Mouse (Mus musculus) CH12F3 (cell line): ENCODE data around the gene Ramp1.

Experiments
- in situ Hi-C: fragments of 300-500 bp; cut with MboI; formaldehyde crosslinking; loops from 2 replicates; pipeline ENCODE4 v1.14.3; 2020; ENCODE audit warnings: low sequenced_read_pairs

Ramp1 gene

DNA sequence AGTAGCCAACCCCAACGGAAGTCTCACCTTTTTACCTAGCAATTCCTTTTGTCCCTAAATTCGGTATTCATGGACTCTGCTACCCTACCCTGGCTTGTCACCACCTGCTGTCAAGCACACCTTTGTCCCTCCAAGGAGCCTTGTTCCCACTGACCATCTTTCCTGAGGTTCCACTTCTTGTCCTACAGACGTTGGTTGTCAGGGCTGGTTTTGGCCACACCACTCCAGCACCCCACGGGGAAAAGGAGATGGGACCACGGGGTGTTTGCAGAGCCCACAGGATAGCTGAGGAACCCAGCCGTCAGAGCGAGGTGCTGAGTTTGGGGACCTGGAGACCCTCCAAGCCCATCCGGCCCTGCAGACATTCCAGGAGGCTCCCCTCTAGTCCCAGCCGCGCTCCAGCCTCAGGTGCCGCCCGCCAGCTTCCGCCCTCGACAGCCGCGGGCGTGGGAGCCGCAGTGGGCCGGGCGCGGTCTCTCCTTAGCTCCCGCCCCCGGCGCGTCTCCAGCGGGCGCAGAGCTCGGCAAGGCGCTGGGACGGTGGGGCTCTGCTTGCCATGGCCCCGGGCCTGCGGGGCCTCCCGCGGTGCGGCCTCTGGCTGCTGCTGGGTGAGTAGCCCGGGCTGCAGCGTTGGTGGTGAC lies at the start of gene Ramp1:
Gene Ramp1 (plus strand): TSS at position 290 of the 641 bp plus-strand sequence.
- in situ Hi-C loops, result no loop called here

DNA sequence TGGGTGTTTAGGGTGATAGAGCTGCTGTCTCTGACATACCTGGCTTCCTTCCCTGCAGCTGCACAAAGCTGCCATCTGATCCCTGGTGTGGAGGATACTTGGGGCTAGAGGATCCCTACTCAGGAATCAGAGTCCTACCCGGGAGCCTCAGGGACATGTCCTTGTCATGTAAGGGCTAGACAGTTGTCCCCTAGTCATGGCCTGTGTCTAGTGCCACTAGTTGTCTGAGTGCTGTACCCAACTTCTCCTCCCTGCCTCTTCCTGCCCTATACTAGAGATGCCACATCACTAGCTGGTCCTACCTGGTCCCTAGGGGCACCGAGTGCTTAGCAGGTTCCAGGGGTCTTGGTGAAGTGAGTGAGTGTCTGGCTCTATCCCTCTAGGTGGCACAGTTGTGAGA lies 42.6 kb upstream of the Ramp1 start:
- in situ Hi-C loops, result no loop called here

DNA sequence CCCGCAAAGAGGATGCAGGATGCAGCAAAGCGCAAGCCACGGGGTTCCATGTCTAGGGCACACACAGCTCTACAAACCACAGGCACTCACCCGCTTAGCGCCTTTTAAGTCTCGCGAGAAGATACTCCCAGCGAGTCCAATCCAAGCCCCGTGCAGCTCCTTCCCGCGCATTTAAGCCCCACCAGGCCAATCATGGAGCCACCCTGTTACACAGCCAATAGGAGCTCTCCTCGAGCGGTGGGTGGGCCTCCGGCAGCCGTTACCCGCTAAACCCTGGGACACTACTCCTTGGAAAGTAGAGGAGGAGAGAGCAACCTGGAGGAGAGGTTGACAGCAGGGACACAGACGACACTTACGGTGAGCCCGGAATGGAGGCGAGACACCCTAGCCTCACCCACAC lies 34.8 kb upstream of the Ramp1 start, which contains the start of gene Rbm44:
Gene Rbm44 (plus strand): TSS at position 277 of the 400 bp plus-strand sequence.
- in situ Hi-C loops, result no loop called here

DNA sequence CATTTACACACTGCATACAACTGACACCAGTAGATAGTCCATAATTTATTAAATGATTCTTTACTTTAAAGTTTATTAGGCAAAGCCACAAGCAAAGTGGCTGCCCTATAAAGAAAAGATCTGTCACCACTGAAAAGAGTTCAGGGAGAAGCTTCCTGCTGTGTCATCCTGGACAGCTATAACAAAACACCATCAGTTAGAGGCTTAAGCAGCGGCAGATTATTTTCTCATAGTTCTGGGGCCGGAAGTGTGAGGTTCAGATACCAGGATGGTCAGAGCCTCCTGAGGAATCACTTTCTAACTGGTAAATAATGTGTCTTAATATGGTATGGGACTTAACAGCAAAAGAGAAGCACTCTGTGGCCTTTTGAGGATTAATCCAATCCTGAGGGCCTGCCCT lies 28.1 kb upstream of the Ramp1 start:
- in situ Hi-C loops, result no loop called here

DNA sequence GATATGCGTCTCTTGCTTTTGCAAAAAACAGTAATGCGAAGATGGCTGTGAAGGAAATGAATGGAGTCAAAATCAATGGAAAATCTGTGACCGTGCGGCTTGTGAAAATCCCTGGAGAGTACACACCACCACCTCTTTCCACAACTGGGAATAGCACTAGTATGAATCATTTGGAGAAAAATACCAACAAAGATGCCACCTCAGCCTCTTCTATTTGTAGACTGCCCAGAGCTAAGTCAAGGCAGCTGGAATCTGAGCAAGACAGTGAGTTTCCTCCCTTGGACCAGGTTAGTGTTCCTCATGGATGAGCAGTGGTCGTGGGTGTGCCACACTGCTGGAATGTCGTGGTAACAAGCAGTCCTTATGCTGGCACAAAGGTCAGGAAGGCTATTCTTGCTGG lies 12.8 kb upstream of the Ramp1 start:
- in situ Hi-C loops, result no loop called here

DNA sequence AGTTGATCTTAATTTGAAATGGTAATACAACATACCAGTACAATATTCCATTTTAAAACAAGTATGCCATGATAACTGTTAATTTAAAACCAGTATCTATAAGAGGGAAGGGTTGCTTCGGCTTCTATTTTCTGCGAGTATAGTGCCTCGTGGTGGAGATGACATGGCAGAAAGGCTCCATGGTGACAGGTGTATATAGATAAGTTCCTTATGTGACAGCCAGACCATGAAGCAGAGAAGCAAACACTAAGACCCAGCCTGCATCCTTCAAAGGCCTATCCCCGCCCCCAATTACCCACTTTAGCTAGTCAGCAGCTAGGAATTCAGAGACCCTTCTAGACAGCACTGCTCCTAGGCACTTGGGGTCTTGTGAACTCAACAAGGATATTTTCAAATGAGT lies 10.5 kb upstream of the Ramp1 start:
- in situ Hi-C loops, result no loop called here

DNA sequence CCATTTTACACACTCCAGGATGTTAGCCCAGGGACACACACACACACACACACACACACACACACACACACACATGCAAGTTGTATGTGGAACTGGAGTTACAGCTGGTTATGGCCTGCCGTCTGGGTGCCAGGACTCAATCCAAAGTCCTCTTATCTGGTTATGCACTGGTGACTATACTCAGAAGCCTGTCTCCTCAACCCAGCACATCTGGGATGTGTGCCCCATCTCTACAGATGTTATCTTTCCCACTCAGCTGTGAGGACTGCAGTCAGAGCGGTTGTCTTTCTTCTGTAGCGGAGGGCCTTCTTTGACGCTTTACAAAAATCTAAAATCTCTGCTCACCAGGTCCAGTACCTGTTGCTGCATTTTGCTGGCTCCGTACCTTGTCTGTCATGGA lies 4.8 kb upstream of the Ramp1 start:
- in situ Hi-C loops, result no loop called here

DNA sequence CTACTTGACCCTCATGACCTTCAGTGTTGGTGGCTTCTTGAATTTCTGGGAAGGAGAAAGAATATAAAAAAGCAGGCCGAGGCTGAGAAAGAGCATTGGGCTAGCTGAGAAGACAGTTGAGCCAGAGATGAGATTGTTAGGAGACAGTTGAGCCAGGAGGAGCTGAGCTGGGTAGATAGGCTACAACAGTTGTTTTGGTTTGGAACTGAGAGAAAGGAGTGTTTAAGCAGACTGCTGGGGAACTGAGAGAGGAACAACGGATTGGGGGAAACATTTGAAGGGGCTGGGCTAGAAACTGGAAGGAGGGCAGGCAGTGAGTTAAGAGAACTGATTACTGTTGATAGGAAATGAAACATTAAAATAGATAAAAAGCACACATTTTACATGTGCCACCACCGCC lies 3.6 kb upstream of the Ramp1 start:
- in situ Hi-C loops, result no loop called here

DNA sequence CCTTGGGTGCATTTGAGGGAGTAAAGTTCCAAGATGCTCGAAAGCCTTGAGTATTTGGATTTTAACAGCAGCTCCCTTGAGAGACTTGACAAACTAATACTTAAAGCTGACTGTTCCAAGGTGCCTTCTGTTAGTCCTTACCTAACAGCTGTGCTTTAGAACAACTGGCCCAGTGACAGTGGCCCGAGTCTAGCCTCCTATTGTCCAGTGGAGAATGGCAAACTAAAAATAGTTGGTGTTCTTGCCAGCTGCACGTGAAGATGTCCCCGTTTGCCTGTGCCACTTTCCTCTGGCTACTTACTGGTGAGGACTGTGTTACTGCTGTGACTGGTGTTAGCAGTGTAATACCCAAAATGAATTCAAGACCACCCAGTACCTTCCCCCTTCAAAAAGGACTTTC lies 2.8 kb upstream of the Ramp1 start:
- in situ Hi-C loops, result no loop called here

DNA sequence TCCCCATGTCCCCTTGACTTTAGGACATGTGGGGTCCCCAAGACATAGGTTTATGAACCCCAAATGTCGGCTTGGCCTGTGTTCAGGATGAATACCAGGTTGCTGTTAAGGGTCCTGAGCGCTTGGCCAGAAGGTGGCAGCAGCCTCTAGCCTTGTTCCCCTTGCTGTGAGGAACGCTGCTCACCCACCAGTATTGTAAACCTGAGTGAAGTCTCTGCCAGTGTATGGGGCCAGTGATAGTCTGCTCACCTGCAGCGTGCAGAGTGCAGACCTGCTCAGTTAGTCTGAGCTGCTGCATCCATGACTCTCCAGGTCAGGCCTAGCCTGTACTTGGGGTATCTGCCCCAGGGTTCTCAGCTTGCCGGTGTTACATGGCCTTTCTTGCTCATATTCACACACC lies 536 bp upstream of the Ramp1 start:
- in situ Hi-C loops, result no loop called here

DNA sequence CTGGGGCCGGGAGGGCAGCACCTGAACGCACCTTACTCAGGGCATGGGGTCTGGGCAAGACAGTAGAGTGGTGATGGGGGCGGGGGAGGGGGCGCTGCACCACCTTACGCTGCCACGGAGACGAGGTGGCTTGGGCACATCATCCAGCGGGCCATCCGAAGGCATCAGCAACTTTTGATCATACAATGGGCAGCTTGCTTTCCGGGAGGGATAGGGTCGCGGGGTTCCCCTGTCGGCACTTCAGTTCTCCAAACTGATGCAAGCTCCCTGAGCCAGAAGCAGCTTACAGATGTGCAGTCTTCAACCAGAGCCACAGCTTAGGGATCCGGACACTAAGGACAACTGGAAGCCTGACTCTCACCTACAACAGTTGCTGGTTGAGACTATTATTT lies 548 bp downstream of the Ramp1 start:
- in situ Hi-C loops, result no loop called here

DNA sequence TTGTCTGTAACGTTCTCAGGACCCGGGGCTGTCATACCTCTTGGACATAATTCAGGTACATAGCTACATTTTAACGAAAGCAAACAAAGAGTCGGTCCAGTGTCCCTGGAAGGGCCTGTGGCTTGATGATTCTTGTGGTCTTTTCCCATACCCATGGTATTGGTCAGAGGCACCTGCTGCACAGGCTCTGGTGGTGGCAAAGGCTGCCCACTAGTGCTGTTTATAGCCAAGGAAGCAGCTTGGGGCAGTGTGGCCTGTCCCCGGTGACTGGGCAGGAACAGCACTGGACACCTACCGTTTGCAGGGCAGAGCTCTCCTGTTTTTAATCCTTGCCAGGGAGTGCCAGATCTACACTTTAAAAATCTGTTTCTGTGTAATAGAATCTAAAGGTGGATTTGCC lies 1.1 kb downstream of the Ramp1 start:
- in situ Hi-C loops, result no loop called here

DNA sequence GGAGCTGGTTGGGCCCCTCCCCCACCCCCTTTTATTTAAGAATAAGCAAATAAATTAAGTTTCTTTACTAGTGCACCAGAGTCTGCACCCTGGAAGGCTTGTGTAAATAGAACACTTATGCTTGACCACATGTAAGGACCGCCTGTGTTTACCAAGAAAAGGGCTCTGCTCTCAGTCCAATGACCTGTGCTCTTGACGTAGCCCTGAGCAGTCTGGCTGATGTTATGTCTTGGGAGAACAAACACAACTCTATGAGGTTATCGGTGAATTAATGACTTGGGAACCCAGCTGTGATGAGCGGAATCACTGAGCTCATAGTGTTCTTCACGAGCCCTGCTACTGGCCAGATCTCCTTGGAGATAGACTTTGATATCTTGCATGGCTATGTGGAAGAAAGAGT lies 1.6 kb downstream of the Ramp1 start:
- in situ Hi-C loops, result no loop called here

DNA sequence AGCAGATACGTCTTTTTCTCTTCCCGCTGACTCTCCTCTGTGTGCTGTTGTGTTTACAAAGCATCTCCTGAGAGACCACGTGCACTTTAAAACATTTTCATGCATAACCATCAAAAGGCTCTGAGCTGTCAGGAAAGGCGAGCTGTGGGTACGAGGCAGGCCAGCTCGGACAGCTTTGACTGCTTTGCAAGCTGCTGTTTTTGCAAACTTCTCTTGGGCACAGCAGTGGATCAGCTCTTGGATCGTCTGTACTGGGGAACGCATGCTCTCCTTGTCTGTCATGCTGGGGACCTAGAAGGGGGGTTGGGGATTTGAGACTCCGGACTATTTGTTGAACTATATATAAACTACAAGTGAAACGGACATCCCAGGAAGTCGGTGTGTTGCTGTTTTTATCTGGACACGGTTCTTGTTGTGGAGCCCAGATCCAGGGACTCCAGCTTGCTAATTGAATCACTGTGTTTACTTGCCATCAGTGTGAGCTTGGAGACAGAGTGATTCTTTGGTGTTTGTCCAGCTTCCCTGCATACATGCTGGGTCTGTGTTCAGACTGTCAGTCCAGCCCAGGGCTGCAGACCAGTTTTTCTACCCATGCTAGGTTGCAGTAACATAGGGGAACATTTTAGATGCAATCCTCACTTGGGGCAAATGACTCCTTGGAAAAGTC lies 2.3 kb downstream of the Ramp1 start:
- in situ Hi-C loops, result no loop called here

DNA sequence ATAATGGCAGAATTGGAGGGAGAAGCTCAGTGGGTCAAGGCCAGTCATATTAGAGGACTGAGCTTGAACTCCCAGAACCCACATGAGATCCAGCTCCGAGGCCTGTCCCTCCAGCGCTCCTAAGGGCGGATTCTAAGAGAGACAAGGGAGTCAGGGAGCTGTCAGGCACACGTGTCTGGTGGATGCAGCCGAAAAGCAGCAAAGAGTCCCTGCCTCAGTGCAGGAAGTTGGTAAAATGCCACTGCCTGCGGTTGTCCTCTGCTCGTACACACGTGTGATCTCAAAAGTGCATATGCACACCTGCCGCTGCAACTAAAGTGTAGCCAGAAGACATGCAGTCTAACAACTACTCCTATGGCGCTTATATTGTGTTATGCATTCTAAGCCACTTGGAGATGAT lies 3.7 kb downstream of the Ramp1 start:
- in situ Hi-C loops, result no loop called here

DNA sequence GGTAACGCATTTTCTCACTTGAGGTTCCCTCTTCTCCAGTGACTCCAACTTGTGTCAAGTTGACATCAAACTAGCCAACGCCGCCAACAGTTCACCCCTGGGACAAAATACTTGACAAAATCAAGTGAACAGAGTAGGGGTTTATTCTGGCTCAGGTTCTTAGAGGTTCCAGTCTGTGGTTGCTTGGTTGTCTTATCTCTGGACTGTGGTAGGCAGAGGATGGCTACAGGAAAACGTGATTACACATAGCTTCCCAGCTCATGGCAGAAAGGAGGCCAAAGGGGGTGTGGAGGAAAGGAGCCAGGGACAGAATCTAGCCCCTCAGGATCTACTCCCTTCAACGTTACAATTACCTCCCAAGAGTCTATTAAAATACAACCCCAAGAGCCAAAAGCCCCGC lies 7.1 kb downstream of the Ramp1 start:
- in situ Hi-C loops, result no loop called here

DNA sequence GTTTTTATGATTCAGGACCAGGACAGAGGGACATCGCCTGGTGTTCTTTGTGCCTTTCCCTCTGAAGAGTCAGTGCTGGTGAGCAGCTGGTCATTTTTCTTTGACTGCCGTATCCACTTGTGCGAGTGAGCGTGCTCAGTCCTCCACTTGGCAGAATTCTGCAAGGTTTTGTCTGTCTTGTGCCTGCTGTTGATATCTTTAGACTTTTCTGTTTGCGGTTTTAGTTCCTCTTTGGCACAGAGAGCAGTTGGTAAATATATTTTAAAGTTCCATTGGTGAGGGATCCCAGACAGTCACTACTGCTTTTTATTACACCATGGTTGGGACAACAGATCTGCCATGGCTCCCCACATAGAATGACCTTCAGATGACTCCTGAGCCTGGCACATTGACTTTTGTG lies 7.7 kb downstream of the Ramp1 start:
- in situ Hi-C loops, result no loop called here

DNA sequence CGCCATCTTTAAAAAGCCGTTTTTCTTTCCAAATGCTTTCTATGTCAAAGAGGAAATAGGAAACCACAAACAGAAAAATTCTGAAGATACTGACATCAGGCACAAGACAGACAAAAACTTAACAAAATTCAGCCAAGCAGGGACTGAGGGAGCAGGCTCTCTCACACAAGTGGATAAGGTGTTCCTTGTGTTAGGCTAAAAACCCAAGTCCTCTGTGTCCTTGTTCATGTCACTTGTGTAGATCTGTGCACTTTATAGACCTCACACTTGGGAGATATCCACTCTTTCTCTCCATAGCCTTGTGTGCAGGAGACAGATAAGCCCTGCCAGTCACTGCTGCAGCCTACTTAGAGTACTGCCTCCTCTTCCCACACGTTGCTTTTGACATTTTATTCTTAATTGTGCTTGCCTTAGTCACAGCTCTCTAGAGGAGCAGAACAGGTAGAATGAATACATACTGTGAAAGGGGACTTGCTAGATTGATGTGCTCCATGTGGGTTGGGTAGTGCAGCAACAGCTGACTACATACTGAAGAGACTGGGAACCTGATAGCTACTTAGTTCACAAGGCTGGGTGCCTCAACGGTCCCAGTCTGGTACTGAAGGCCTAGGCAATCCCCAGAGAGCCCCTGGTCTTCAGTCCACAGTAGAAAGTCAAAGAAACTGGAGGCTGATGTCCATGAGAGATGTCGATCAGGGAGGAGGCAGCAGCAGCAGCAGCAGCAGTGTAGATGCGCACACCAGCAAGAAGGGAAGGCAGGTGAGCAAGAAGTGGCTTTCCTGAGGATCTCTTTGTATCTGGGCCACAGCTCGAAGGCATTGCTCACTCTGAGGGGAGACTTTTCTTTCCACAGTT lies 8.4 kb downstream of the Ramp1 start:
- in situ Hi-C loops, result no loop called here

DNA sequence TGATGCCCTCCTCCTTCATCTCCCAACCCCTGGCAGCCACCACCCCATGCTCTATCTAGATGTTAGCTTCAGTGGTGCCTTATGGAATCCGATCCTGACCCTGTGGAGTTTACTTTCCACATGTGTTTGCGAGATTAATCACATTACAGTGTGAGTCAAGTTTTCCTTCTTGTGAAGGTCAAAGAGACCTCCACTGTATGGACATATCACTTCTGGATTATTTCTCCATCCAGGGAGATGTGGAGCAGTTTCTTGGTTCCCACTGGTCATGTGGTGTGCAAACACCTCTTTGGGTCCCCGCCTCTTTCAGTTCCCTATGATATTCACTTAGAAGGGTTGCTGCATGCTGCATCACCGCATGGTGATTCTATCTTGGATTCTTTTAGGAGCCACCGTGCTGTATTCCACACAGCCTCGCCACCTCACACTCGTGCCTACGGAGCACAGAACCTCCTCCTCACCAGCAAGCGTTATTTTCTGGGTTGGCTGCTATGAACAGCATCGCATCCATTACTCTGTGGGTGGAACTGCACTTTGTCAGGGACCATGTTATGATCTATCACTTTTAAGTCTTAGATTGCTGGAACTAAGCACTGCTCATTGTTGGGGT lies 9.3 kb downstream of the Ramp1 start:
- in situ Hi-C loops, result no loop called here

DNA sequence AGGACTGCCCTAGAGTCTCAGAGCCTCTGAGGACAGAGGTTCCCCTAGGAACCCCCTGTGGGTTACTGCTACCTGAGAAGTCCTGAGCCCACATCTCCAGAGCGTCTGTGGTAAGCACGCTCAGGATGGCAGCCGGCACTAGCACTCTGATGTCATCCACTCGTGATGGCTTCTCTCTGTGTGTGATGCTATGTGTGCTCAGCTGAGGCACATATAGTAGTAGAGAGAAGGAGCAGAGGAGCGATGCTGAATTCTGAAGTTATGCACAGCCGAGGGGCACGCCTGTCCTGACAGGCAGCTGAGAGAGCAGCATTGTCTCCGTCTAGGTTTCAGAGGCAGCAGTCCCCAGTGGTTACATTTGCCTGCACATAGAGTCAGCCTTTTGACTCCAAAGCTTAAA lies 12.6 kb downstream of the Ramp1 start:
- in situ Hi-C loops, result no loop called here

DNA sequence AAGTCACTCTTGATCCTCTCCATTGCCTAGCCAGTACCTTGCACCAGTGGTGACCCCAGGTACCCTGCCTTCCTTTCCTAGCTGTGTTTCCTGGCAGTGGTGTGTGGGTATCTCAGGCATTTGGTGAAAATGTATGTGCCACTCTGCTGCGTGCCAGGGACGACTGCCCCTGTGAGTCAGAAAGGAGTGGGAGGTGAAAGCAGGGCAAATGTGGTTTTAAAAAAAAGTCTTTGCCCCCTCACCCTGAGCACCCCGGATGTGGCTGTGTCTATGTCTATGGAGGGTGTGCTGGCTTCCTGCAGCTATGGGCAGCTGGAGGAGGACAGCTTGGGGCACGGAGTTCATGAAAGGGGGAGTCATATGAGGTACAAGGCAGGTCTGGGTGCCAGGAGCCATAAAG lies 13.6 kb downstream of the Ramp1 start:
- in situ Hi-C loops, result no loop called here

DNA sequence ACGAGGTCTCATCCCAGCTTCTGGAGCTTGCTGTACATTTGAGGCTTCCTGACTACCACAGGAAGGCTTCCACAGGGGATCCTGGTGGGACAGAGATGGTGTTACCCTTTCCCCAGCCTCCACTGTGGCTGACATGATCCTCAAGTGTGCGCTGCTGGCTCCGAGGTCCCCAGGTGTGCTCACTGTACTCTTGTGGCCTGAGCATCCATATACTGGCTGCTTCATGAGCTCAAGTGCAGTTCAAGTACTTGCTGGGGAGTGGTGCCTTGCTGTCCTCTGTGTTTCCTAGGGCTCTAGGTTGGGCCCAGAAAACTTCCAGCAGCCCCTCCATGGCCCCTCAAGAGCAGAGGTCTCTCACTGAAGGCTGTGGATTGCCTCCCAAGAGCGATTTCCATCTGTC lies 14.1 kb downstream of the Ramp1 start:
- in situ Hi-C loops, result no loop called here
